Mouse (Mus musculus) forebrain, embryonic 11.5 days (tissue): ENCODE results near the gene Pnliprp2. TPM values are rescaled to one million over a fixed set of nuclear protein-coding genes. Genes with fewer than 3 reads are reported as not detected.

Experiments used
- ATAC-seq: fragments of 200-750 bp; cut with Nextera tagmentation; replicated peaks from 2 replicates; pipeline ENCODE4 v1.8.0; 2017; ENCODE audit warnings: moderate TSS enrichment; ENCODE audit not compliant: low FRiP score
- DNase-seq: peaks from one replicate; pipeline ENCODE4 v3.0.0-alpha.2; 2017; ENCODE audit warnings: low spot score
- H3K27ac ChIP-seq: fragments of 300-500 bp; sonication (generic); 2 replicates; pipeline ENCODE4 v1.5.1; 2014; ENCODE audit warnings: low read depth, low read length
- H3K27me3 ChIP-seq: fragments of 300-500 bp; sonication (generic); 2 replicates; pipeline ENCODE4 v1.6.1; 2014; ENCODE audit warnings: mild to moderate bottlenecking, low read length, mixed read lengths; ENCODE audit not compliant: control insufficient read depth, insufficient read depth
- H3K36me3 ChIP-seq: fragments of 300-500 bp; sonication (generic); 2 replicates; pipeline ENCODE4 v1.6.1; 2014; ENCODE audit warnings: mild to moderate bottlenecking, low read length, moderate library complexity, mixed read lengths; ENCODE audit not compliant: control insufficient read depth, insufficient read depth
- H3K4me1 ChIP-seq: fragments of 300-500 bp; sonication (generic); replicated peaks from 2 replicates; pipeline ENCODE4 v1.6.1; 2014; ENCODE audit warnings: low read length, mixed read lengths; ENCODE audit not compliant: control insufficient read depth, insufficient read depth
- H3K4me2 ChIP-seq: fragments of 300-500 bp; sonication (generic); 2 replicates; pipeline ENCODE4 v1.6.1; 2014; ENCODE audit warnings: low read depth, mild to moderate bottlenecking, low read length, moderate library complexity, mixed read lengths; ENCODE audit not compliant: severe bottlenecking
- H3K4me3 ChIP-seq: fragments of 300-500 bp; sonication (generic); 2 replicates; pipeline ENCODE4 v1.5.1; 2014; ENCODE audit warnings: low read depth, low read length
- H3K9ac ChIP-seq: fragments of 300-500 bp; sonication (generic); 2 replicates; pipeline ENCODE4 v1.6.1; 2014; ENCODE audit warnings: low read length
- H3K9me3 ChIP-seq: fragments of 300-500 bp; sonication (generic); 2 replicates; pipeline ENCODE4 v1.6.1; 2016; ENCODE audit warnings: low read length, mixed read lengths; ENCODE audit not compliant: control insufficient read depth
- WGBS: fragments of 180-500 bp; shearing (Covaris S2); extraction: QIAGEN DNeasy Blood & Tissue Kit; methylation state at CpG from one replicate; pipeline ENCODE4 v1.1.7; 2014; 5-methylcytosine and 5-hydroxymethylcytosine counted together
- polyA plus RNA-seq: library from polyadenylated mRNA; unstranded; fragments of >200 nt; fragmentation: Nextera tagmentation; extraction: Ambion mirVana; gene quantifications from 2 replicates; pipeline ENCODE4 v1.2.1, GENCODE M21; 2014

Pnliprp2 gene
- polyA plus RNA-seq, 1 experiment from 2014 or later: not detected

- Histone ChIP-seq H3K4me2 (no peak overlapping the region), H3K36me3 (no peaks in the 10 kb centered on the region), H3K4me3 (no peak overlapping the region), H3K27ac (no peak overlapping the region), H3K27me3 (no peaks in the 10 kb centered on the region), H3K9ac (no peak overlapping the region), H3K4me1 (no peaks in the 10 kb centered on the region), H3K9me3 (no peaks in the 10 kb centered on the region)
- 83% methylated on average over 4 of the region's 4 CpGs for WGBS
- DNase-seq: no peak
- ATAC-seq: no peak
Measured at GRCm38 (mm10) chr19:58742711-58743110, 16.8 kb upstream of the Pnliprp2 start.

GRCm38 (mm10) chr19:58743736-58744135 is 15.8 kb upstream of the Pnliprp2 start:
- no peak overlapping the region for H3K27ac ChIP-seq
- H3K27me3 ChIP-seq: no peaks in the 10 kb centered on the region
- H3K4me2 ChIP-seq: no peak overlapping the region
- no peak overlapping the region for H3K9ac ChIP-seq
- H3K36me3 ChIP-seq: no peaks in the 10 kb centered on the region
- H3K4me3 ChIP-seq: no peak overlapping the region
- H3K9me3 ChIP-seq: no peaks in the 10 kb centered on the region
- DNase-seq (no peak), ATAC-seq (no peak)
- H3K4me1 ChIP-seq: no peaks in the 10 kb centered on the region
- 88% methylated on average over 4 of the region's 4 CpGs for WGBS

- H3K27me3 ChIP-seq: no peaks in the 10 kb centered on the region
- H3K9ac ChIP-seq: no peak overlapping the region
- 89% methylated on average over 9 of the region's 9 CpGs for WGBS
- H3K27ac ChIP-seq: no peak overlapping the region
- no peak overlapping the region for H3K4me3 ChIP-seq
- DNase-seq (no peak), ATAC-seq (no peak)
- H3K4me2 ChIP-seq: no peak overlapping the region
- no peaks in the 10 kb centered on the region for H3K9me3 ChIP-seq
- no peaks in the 10 kb centered on the region for H3K4me1 ChIP-seq
- H3K36me3 ChIP-seq: no peaks in the 10 kb centered on the region
Measured at GRCm38 (mm10) chr19:58747498-58748000, 12.0 kb upstream of the Pnliprp2 start.

GRCm38 (mm10) chr19:58750822-58751221 is 8.7 kb upstream of the Pnliprp2 start:
- Histone ChIP-seq H3K36me3 (no peaks in the 10 kb centered on the region), H3K4me1 (no peaks in the 10 kb centered on the region), H3K27me3 (no peaks in the 10 kb centered on the region), H3K4me2 (no peak overlapping the region), H3K9me3 (no peaks in the 10 kb centered on the region), H3K9ac (no peak overlapping the region), H3K4me3 (no peak overlapping the region), H3K27ac (no peak overlapping the region)
- no peak for DNase-seq
- WGBS: 82% methylated on average over 2 of the region's 2 CpGs
- no peak for ATAC-seq

- Histone ChIP-seq H3K27ac (no peak overlapping the region), H3K4me2 (no peak overlapping the region), H3K36me3 (no peaks in the 10 kb centered on the region), H3K27me3 (no peaks in the 10 kb centered on the region), H3K9ac (no peak overlapping the region), H3K4me3 (no peak overlapping the region), H3K4me1 (no peaks in the 10 kb centered on the region), H3K9me3 (no peaks in the 10 kb centered on the region)
- 78% methylated on average over 2 of the region's 2 CpGs for WGBS
- no peak for DNase-seq
- ATAC-seq: no peak
Measured at GRCm38 (mm10) chr19:58751504-58751903, 8.0 kb upstream of the Pnliprp2 start.

GRCm38 (mm10) chr19:58758871-58759270 is 648 bp upstream of the Pnliprp2 start:
- no peaks in the 10 kb centered on the region for H3K36me3 ChIP-seq
- no peaks in the 10 kb centered on the region for H3K27me3 ChIP-seq
- no peak overlapping the region for H3K27ac ChIP-seq
- ATAC-seq (no peak), DNase-seq (no peak)
- H3K4me1 ChIP-seq: no peaks in the 10 kb centered on the region
- H3K4me2 ChIP-seq: no peak overlapping the region
- H3K9ac ChIP-seq: no peak overlapping the region
- no peak overlapping the region for H3K4me3 ChIP-seq
- 96% methylated on average over 4 of the region's 4 CpGs for WGBS
- H3K9me3 ChIP-seq: no peaks in the 10 kb centered on the region

- Histone ChIP-seq H3K9me3 (no peaks in the 10 kb centered on the region), H3K4me3 (no peak overlapping the region), H3K27me3 (peaks cover 2% of the 10 kb centered on the region; the same call in 1 of the 2 replicates), H3K4me1 (no peaks in the 10 kb centered on the region), H3K36me3 (no peaks in the 10 kb centered on the region), H3K27ac (no peak overlapping the region), H3K9ac (no peak overlapping the region), H3K4me2 (no peak overlapping the region)
- DNase-seq: no peak
- WGBS: 21% methylated on average over 6 of the region's 6 CpGs
- 0 out of 2 replicates have a peak, but pooled peaks have one; percentile 27 for ATAC-seq
Measured at GRCm38 (mm10) chr19:58762316-58762715, 2.8 kb downstream of the Pnliprp2 start.

- Histone ChIP-seq H3K9ac (no peak overlapping the region), H3K4me2 (no peak overlapping the region), H3K36me3 (no peaks in the 10 kb centered on the region), H3K9me3 (no peaks in the 10 kb centered on the region), H3K27ac (no peak overlapping the region), H3K4me1 (peaks cover 4% of the 10 kb centered on the region; the same call in 1 of the 2 replicates), H3K4me3 (no peak overlapping the region), H3K27me3 (peaks cover 2% of the 10 kb centered on the region; the same call in 1 of the 2 replicates)
- WGBS: 11% methylated on average over 12 of the region's 12 CpGs
- DNase-seq (peak; percentile 82), ATAC-seq (peak; percentile 71)
Measured at GRCm38 (mm10) chr19:58762848-58763541, 3.5 kb downstream of the Pnliprp2 start.

GRCm38 (mm10) chr19:58767329-58767728 is 7.8 kb downstream of the Pnliprp2 start:
- DNase-seq: peak; percentile 65

More at GRCm38 (mm10) chr19:58767329-58767728, 7.8 kb downstream of the Pnliprp2 start:
- Histone ChIP-seq H3K4me2 (no peak overlapping the region), H3K27ac (no peak overlapping the region), H3K4me3 (no peak overlapping the region), H3K36me3 (no peaks in the 10 kb centered on the region), H3K27me3 (peaks cover 4% of the 10 kb centered on the region; the same call in 1 of the 2 replicates), H3K9me3 (no peaks in the 10 kb centered on the region), H3K9ac (no peak overlapping the region), H3K4me1 (peaks cover 4% of the 10 kb centered on the region; the same call in 1 of the 2 replicates)
- ATAC-seq: peak; percentile 44; the same call in 1 of the 2 replicates
- WGBS: 30% methylated on average over 6 of the region's 6 CpGs
